Mouse (Mus musculus) lung, adult 2 months (tissue): ENCODE data around the gene Pofut2.

Experiments
- CTCF ChIP-seq: fragments of 200-500 bp; IDR thresholded peaks from 2 replicates; pipeline ENCODE4 v1.5.1; 2011; ENCODE audit warnings: mild to moderate bottlenecking, low read length, control low read depth; ENCODE audit not compliant: insufficient read depth
- POLR2A ChIP-seq: fragments of 200-500 bp; IDR thresholded peaks from 2 replicates; pipeline ENCODE4 v1.6.1; 2011; ENCODE audit warnings: low read depth, mild to moderate bottlenecking, control low read depth, low read length, borderline replicate concordance; ENCODE audit errors: extremely low read depth

DNA sequence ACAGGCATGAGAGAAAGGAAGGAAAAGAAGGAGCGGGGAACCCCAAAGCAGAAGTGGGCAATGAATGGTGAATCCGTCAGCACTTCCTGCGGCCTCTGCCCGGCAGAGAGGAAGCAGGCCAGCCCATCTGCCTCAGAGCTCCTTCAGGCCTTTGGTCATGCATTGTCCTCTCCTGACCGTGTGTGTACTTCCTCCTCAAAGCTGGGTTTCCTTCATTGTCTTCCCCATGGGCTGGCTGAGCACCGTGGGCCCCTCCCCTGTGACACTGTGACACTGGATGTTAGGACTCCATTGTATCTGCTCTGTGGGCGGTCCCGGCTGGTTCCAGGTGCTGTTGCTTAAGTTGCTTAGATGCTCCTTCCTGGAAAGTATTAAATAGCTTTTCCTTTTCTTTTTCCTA is 7.3 kb downstream of the Pofut2 start:
- TF ChIP-seq POLR2A (no peak), CTCF (no peak)
